15 mouse cellular contexts compared by ENCODE assay signal in the genomic region with DNA sequence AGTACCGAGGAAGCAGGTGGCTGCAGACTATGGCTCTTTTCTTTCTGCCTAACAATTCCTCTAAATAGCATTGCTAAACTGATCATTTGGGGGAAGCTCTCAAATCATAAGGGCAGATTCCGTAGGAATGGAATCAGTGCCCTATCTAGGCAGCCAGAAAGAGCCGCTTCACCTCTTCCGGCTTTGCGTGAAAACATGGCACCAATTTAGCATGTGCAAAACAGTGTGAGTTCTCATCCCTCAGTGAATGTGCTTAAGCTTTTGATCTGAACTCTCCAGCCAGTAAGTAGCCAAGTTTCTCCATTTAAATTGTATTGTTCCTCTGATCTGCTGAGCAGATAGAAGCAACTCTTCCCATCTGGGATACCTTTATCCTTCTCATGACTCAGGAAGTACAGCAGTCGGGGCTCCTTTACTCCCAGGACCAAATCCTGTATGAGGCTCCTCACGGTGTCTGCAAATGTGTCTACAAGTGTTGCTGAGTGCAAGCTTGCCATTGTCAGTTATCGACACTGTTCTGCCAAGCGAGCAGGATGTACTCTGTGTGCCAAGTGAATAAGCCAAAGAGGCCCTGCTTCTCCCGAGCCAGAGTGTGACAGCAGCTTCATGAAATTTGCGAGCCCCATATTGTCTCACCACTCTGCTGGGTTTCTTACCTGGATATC.
DNase-seq lines count a peak whose midpoint lies in the region; ATAC-seq lines count a peak whose summit lies in the region.
"Had no signal": no experiment of that assay in that cellular context is flagged by ENCODE, and none has a peak within 500 bp of the region (broad histone marks: within the 10 kb centered on the region; RNA-seq: fewer than 3 reads in every experiment).

No protein-coding gene starts in this region.

- peak overlapping the region; percentile 34; the same call in 1 of the 2 replicates for H3K27ac ChIP-seq in hindbrain, embryonic 15.5 days (replicated peaks)
- H3K27ac ChIP-seq in hindbrain, embryonic 13.5 days = no peak overlapping the region
- H3K27ac ChIP-seq: embryonic facial prominence, embryonic 10.5 days; intestine, embryonic 15.5 days; left cerebral cortex, adult 2 months; midbrain, embryonic 12.5 days had no signal

- peak; percentile 83; the same call in 1 of the 2 replicates for ATAC-seq in hindbrain, embryonic 15.5 days (ENCODE audit: low FRiP score, low read depth)
- no peak for ATAC-seq in hindbrain, embryonic 13.5 days (ENCODE audit: low FRiP score)
- ATAC-seq: intestine, embryonic 15.5 days had no signal

- WGBS in hindbrain, embryonic 15.5 days = 70% methylated on average over 11 of the region's 11 CpGs
- 84% methylated on average over 11 of the region's 11 CpGs for WGBS in hindbrain, embryonic 13.5 days

- DNase-seq in cerebellum, adult 9-10 months = peak; percentile 89
- peak; percentile 29 for DNase-seq in layer of hippocampus, adult 9-10 months (ENCODE audit: low spot score)
- DNase-seq in right cerebral cortex, postnatal 14 days = peak; percentile 14
- no peak for DNase-seq in embryo, embryonic 10 days (ENCODE audit: low spot score)
- DNase-seq in adrenal gland, adult (ENCODE audit: inconsistent age in 2 of 2, low spot score in 1 of 2) = no peak
- no peak for DNase-seq in liver
- DNase-seq: B cell, adult 2 months; thymus, postnatal 36 days had no signal

- H3K9ac ChIP-seq in hindbrain, embryonic 15.5 days = no peak overlapping the region
- no peak overlapping the region for H3K9ac ChIP-seq in hindbrain, embryonic 13.5 days
- H3K9ac ChIP-seq: heart, embryonic 12.5 days; intestine, embryonic 15.5 days; midbrain, embryonic 12.5 days had no signal

- H3K9me3 ChIP-seq in hindbrain, embryonic 15.5 days = no peaks in the 10 kb centered on the region
- H3K9me3 ChIP-seq in hindbrain, embryonic 13.5 days = no peaks in the 10 kb centered on the region
- H3K9me3 ChIP-seq: embryonic facial prominence, embryonic 10.5 days; intestine, embryonic 15.5 days; midbrain, embryonic 12.5 days had no signal

- no peaks in the 10 kb centered on the region for H3K4me1 ChIP-seq in hindbrain, embryonic 15.5 days (replicated peaks)
- no peaks in the 10 kb centered on the region for H3K4me1 ChIP-seq in hindbrain, embryonic 13.5 days (replicated peaks)
- H3K4me1 ChIP-seq: embryonic facial prominence, embryonic 10.5 days; heart, embryonic 12.5 days; intestine, embryonic 15.5 days; midbrain, embryonic 12.5 days had no signal

- no peak overlapping the region for H3K4me3 ChIP-seq in hindbrain, embryonic 15.5 days
- no peak overlapping the region for H3K4me3 ChIP-seq in hindbrain, embryonic 13.5 days
- H3K4me3 ChIP-seq: embryonic facial prominence, embryonic 10.5 days; heart, embryonic 12.5 days; intestine, embryonic 15.5 days; left cerebral cortex, adult 2 months; midbrain, embryonic 12.5 days had no signal

- H3K27me3 ChIP-seq in hindbrain, embryonic 15.5 days = no peaks in the 10 kb centered on the region
- H3K27me3 ChIP-seq in hindbrain, embryonic 13.5 days = no peaks in the 10 kb centered on the region
- H3K27me3 ChIP-seq: heart, embryonic 12.5 days; intestine, embryonic 15.5 days; midbrain, embryonic 12.5 days had no signal

- H3K4me2 ChIP-seq in hindbrain, embryonic 15.5 days = no peak overlapping the region
- H3K4me2 ChIP-seq in hindbrain, embryonic 13.5 days = no peak overlapping the region
- H3K4me2 ChIP-seq: heart, embryonic 12.5 days; intestine, embryonic 15.5 days; midbrain, embryonic 12.5 days had no signal

- no peaks in the 10 kb centered on the region for H3K36me3 ChIP-seq in hindbrain, embryonic 15.5 days
- H3K36me3 ChIP-seq in hindbrain, embryonic 13.5 days = no peaks in the 10 kb centered on the region
- H3K36me3 ChIP-seq: embryonic facial prominence, embryonic 10.5 days; heart, embryonic 12.5 days; intestine, embryonic 15.5 days; midbrain, embryonic 12.5 days had no signal

Comparison
In these comparisons a context has a peak if more than half of its experiments do, and no peak if none do; other contexts are left out.
1. DNase-seq: peak in cerebellum, adult 9-10 months (single experiment), layer of hippocampus, adult 9-10 months (single experiment) and right cerebral cortex, postnatal 14 days (single experiment); none in embryo, embryonic 10 days (single experiment), adrenal gland, adult (0 of 2) and liver (single experiment).